Comparison of ENCODE assay signal across 21 mouse cellular contexts in genomic region chr5:120769396-120769795, GRCm38 (mm10). TPM values are rescaled to one million over a fixed set of nuclear protein-coding genes. Genes with fewer than 3 reads are reported as not detected.
"Had no signal": no experiment of that assay in that cellular context is flagged by ENCODE, and none has a peak within 500 bp of the region (broad histone marks: within the 10 kb centered on the region; RNA-seq: fewer than 3 reads in every experiment).

No protein-coding gene starts in this region.

- ATAC-seq: intestine, postnatal 0 days; midbrain, embryonic 15.5 days had no signal

- H3K4me1 ChIP-seq: limb, embryonic 15.5 days; midbrain, embryonic 15.5 days; neural tube, embryonic 12.5 days had no signal

- H3K27me3 ChIP-seq: liver, embryonic 13.5 days; midbrain, embryonic 15.5 days; neural tube, embryonic 12.5 days had no signal

- H3K9ac ChIP-seq: limb, embryonic 15.5 days; liver, embryonic 13.5 days; midbrain, embryonic 15.5 days; neural tube, embryonic 12.5 days had no signal

- H3K27ac ChIP-seq: limb, embryonic 15.5 days; liver, embryonic 13.5 days; midbrain, embryonic 15.5 days; neural tube, embryonic 12.5 days had no signal

- H3K4me2 ChIP-seq: limb, embryonic 15.5 days; liver, embryonic 13.5 days; midbrain, embryonic 11.5 days; midbrain, embryonic 15.5 days; neural tube, embryonic 12.5 days had no signal

- H3K9me3 ChIP-seq: limb, embryonic 15.5 days; liver, embryonic 13.5 days; midbrain, embryonic 15.5 days; neural tube, embryonic 12.5 days had no signal

- H3K36me3 ChIP-seq: limb, embryonic 15.5 days; liver, embryonic 13.5 days; midbrain, embryonic 15.5 days; neural tube, embryonic 12.5 days had no signal

- DNase-seq: kidney, adult 8-10 months; kidney, postnatal 25 days; layer of hippocampus, adult 9-11 months; layer of hippocampus, postnatal 36 days; liver, embryonic 13.5 days; lung, adult 18-20 months; right cerebral cortex, postnatal 4 days; thymus, adult 18-20 months; thymus, postnatal 25 days had no signal

- H3K4me3 ChIP-seq: limb, embryonic 15.5 days; liver, embryonic 13.5 days; midbrain, embryonic 15.5 days; neural tube, embryonic 12.5 days had no signal

RNA-seq across cellular contexts. Expression of gene Oas3, which starts 8.1 kb away (rescaled TPM):
- total RNA-seq: layer of hippocampus, postnatal 36 days; left cerebral cortex, adult 8-10 months; left cerebral cortex, postnatal 25 days had no signal
- polyA plus RNA-seq: stomach, embryonic 14.5 days had no signal

RNA-seq across cellular contexts. Expression of gene Oas1e, which starts 25.9 kb away (rescaled TPM):
- total RNA-seq: layer of hippocampus, postnatal 36 days; left cerebral cortex, adult 8-10 months; left cerebral cortex, postnatal 25 days; monocyte, adult 5-6 weeks had no signal
- polyA plus RNA-seq: kidney, embryonic 16.5 days; limb, embryonic 11.5 days; limb, embryonic 15.5 days; liver, embryonic 13.5 days; lung, embryonic 16.5 days; neural tube, embryonic 12.5 days; stomach, embryonic 14.5 days had no signal
